Mouse (Mus musculus) cerebellum, adult 2 months (tissue): ENCODE data around the gene Ppp1r1c.

Experiments used
- CTCF ChIP-seq: fragments of 200-500 bp; IDR thresholded peaks from 2 replicates; pipeline ENCODE4 v1.5.1; 2011; ENCODE audit warnings: low read depth, mild to moderate bottlenecking, control low read depth, low read length, moderate library complexity, borderline replicate concordance; ENCODE audit not compliant: insufficient read depth
- POLR2A ChIP-seq: fragments of 200-500 bp; IDR thresholded peaks from 2 replicates; pipeline ENCODE4 v1.6.1; 2011; ENCODE audit warnings: low read length, control low read depth, borderline replicate concordance; ENCODE audit not compliant: insufficient read depth

- TF ChIP-seq CTCF (no peak), POLR2A (no peak)
These were observed 32.3 kb upstream of the Ppp1r1c start for GRCm38 (mm10) chr2:79675266-79675665.
